Mouse (Mus musculus): ENCODE results near the gene Gm49711. TPM values are rescaled to one million over a fixed set of nuclear protein-coding genes. Genes with fewer than 3 reads are reported as not detected.

Gm49711 gene
- not detected for total RNA-seq (2021)
- 7.5 and 8.0 TPM in 2 replicates for polyA plus RNA-seq (2012; rRNA removed)
- long read RNA-seq: 0 reads

- DNase-seq: peak; percentile 94
Measured at GRCm38 (mm10) chr16:92057852-92058643, at the start of gene Gm49711, which contains the start of the genes Mrps6 and Slc5a3. Gene Gm49711, plus strand, starts transcription at chr16:92058316. Gene Mrps6, plus strand, starts transcription at chr16:92058270. Gene Slc5a3, plus strand, starts transcription at chr16:92058322.

- no peak for DNase-seq
Measured at GRCm38 (mm10) chr16:92009586-92009985, 48.5 kb upstream of the Gm49711 start.

GRCm38 (mm10) chr16:92016792-92017191 lies 41.3 kb upstream of the Gm49711 start:
- DNase-seq: no peak

- peak; percentile 68 for DNase-seq
Measured at GRCm38 (mm10) chr16:92019141-92020118, 38.7 kb upstream of the Gm49711 start.

- DNase-seq: no peak
Measured at GRCm38 (mm10) chr16:92021656-92022400, 36.3 kb upstream of the Gm49711 start.

- DNase-seq: no peak
Measured at GRCm38 (mm10) chr16:92022494-92023283, 35.4 kb upstream of the Gm49711 start.

GRCm38 (mm10) chr16:92033286-92033685 lies 24.8 kb upstream of the Gm49711 start:
- DNase-seq: no peak

- DNase-seq: no peak
Measured at GRCm38 (mm10) chr16:92034676-92035075, 23.4 kb upstream of the Gm49711 start.

- no peak for DNase-seq
Measured at GRCm38 (mm10) chr16:92036701-92037100, 21.4 kb upstream of the Gm49711 start.

- no peak for DNase-seq
Measured at GRCm38 (mm10) chr16:92037891-92038607, 20.1 kb upstream of the Gm49711 start.

- DNase-seq: no peak
Measured at GRCm38 (mm10) chr16:92039421-92039820, 18.7 kb upstream of the Gm49711 start.

- DNase-seq: no peak
Measured at GRCm38 (mm10) chr16:92039966-92040365, 18.1 kb upstream of the Gm49711 start.

- DNase-seq: no peak
Measured at GRCm38 (mm10) chr16:92051777-92052310, 6.3 kb upstream of the Gm49711 start.

- DNase-seq: no peak
Measured at GRCm38 (mm10) chr16:92052569-92052968, 5.5 kb upstream of the Gm49711 start.

- no peak for DNase-seq
Measured at GRCm38 (mm10) chr16:92056711-92057110, 1.4 kb upstream of the Gm49711 start.

- DNase-seq: no peak
Measured at GRCm38 (mm10) chr16:92057456-92057851, 662 bp upstream of the Gm49711 start.

GRCm38 (mm10) chr16:92058644-92059620 lies 816 bp downstream of the Gm49711 start:
- peak; percentile 70 for DNase-seq

- no peak for DNase-seq
Measured at GRCm38 (mm10) chr16:92060213-92060612, 2.1 kb downstream of the Gm49711 start.

GRCm38 (mm10) chr16:92061586-92061985 lies 3.5 kb downstream of the Gm49711 start:
- no peak for DNase-seq
